ENCODE assay signal across 8 mouse cellular contexts in the genomic region with DNA sequence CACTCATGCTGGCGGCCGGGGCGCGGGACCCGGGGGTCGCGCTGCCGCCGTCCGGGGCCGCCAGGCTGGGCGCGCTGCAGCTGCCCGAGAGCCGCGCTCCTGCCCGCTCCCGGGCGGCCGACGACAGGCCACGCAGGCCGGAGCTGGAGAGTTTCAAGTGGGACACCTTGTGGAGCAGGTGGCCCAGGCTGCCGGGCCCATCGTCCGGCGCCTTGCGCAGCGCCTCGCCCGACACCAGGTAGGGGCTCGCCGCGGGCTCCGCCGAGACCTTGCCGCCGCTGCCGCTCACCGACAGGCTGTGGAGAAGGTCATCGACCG. TPM values are rescaled to one million over a fixed set of nuclear protein-coding genes. Genes with fewer than 3 reads are reported as not detected.
A peak's percentile ranks its signal among the peaks of the same experiment; 100 is the strongest.
DNase-seq lines count a peak whose midpoint lies in the region; ATAC-seq lines count a peak whose summit lies in the region.

No protein-coding gene starts in this region.

- WGBS in kidney, embryonic 14.5 days: 2% methylated on average over 42 of the region's 42 CpGs
- WGBS in forebrain, embryonic 14.5 days: 0% methylated on average over 41 of the region's 42 CpGs
- 3% methylated on average over 42 of the region's 42 CpGs for WGBS in liver, embryonic 15.5 days (ENCODE audit: insufficient replicate concordance)

- H3K4me2 ChIP-seq in kidney, embryonic 14.5 days (replicated peaks; ENCODE audit: low read depth, low read length): peak overlapping the region; percentile 79
- peak overlapping the region; percentile 97 for H3K4me2 ChIP-seq in forebrain, embryonic 14.5 days (ENCODE audit: low read length)
- H3K4me2 ChIP-seq in liver, embryonic 15.5 days: peak overlapping the region; percentile 49

- no peaks in the 10 kb centered on the region for H3K9me3 ChIP-seq in kidney, embryonic 14.5 days (ENCODE audit: control insufficient read depth, low read length)
- H3K9me3 ChIP-seq in forebrain, embryonic 14.5 days (replicated peaks; ENCODE audit: control insufficient read depth, low read length): no peaks in the 10 kb centered on the region
- no peaks in the 10 kb centered on the region for H3K9me3 ChIP-seq in liver, embryonic 15.5 days (replicated peaks)

- no peak overlapping the region for H3K27ac ChIP-seq in kidney, embryonic 14.5 days (ENCODE audit: low read depth, low read length)
- peak overlapping the region; percentile 90; the same call in 1 of the 2 replicates for H3K27ac ChIP-seq in forebrain, embryonic 14.5 days (ENCODE audit: low read depth, low read length)
- no peak overlapping the region for H3K27ac ChIP-seq in liver, embryonic 15.5 days (replicated peaks)

- H3K9ac ChIP-seq in kidney, embryonic 14.5 days (ENCODE audit: low read depth, low read length): peak overlapping the region; percentile 46
- H3K9ac ChIP-seq in forebrain, embryonic 14.5 days (ENCODE audit: low read length): peak overlapping the region; percentile 79
- no peak overlapping the region for H3K9ac ChIP-seq in liver, embryonic 15.5 days

- peak overlapping the region; percentile 40 for H3K4me3 ChIP-seq in kidney, embryonic 14.5 days (ENCODE audit: low read length)
- peak overlapping the region; percentile 62 for H3K4me3 ChIP-seq in forebrain, embryonic 14.5 days (ENCODE audit: low read depth, low read length)
- peak overlapping the region; percentile 24 for H3K4me3 ChIP-seq in liver, embryonic 15.5 days (replicated peaks)

- peaks cover 8% of the 10 kb centered on the region for H3K4me1 ChIP-seq in kidney, embryonic 14.5 days (ENCODE audit: control insufficient read depth, insufficient read depth, low read length)
- peaks cover 22% of the 10 kb centered on the region for H3K4me1 ChIP-seq in forebrain, embryonic 14.5 days (ENCODE audit: control insufficient read depth, insufficient read depth, low read length)
- H3K4me1 ChIP-seq in liver, embryonic 15.5 days (replicated peaks): no peaks in the 10 kb centered on the region; the same call in 1 of the 2 replicates

- peaks cover 62% of the 10 kb centered on the region for H3K27me3 ChIP-seq in kidney, embryonic 14.5 days (ENCODE audit: control insufficient read depth, insufficient read depth, low read length)
- H3K27me3 ChIP-seq in forebrain, embryonic 14.5 days (replicated peaks; ENCODE audit: control insufficient read depth, insufficient read depth, low read length): no peaks in the 10 kb centered on the region
- peaks cover 90% of the 10 kb centered on the region for H3K27me3 ChIP-seq in liver, embryonic 15.5 days

- H3K36me3 ChIP-seq in kidney, embryonic 14.5 days (ENCODE audit: control insufficient read depth, insufficient read depth, low read length): no peaks in the 10 kb centered on the region
- H3K36me3 ChIP-seq in forebrain, embryonic 14.5 days (ENCODE audit: control insufficient read depth, insufficient read depth, low read length): 0 out of 2 replicates have a peak, but pooled peaks cover 4% of the 10 kb centered on the region
- no peaks in the 10 kb centered on the region for H3K36me3 ChIP-seq in liver, embryonic 15.5 days (replicated peaks)

- DNase-seq in kidney, adult 18-20 months: no peak
- DNase-seq in ZHBTc4 (ENCODE audit: low read depth, low spot score): peak; percentile 49
- no peak for DNase-seq in forebrain, embryonic 14.5 days (ENCODE audit: low spot score)
- no peak for DNase-seq in embryo, embryonic 10.5 days (ENCODE audit: low spot score)
- DNase-seq in spleen, postnatal 10 days (ENCODE audit: low spot score in 2 of 2): no peak
- DNase-seq in layer of hippocampus, postnatal 14 days (ENCODE audit: low spot score in 2 of 2): no peak

- ATAC-seq in kidney, embryonic 14.5 days (ENCODE audit: low FRiP score, low TSS enrichment): 0 out of 2 replicates have a peak, but pooled peaks have one; percentile 7
- no peak for ATAC-seq in forebrain, embryonic 14.5 days
- no peak for ATAC-seq in liver, embryonic 15.5 days (ENCODE audit: insufficient read depth)

RNA-seq across cellular contexts. Expression of gene Shc3, which starts 2.2 kb away (rescaled TPM):
- polyA plus RNA-seq in kidney, embryonic 14.5 days (2014; fragmentation: Nextera tagmentation; extraction: Ambion mirVana): 0.11 and 0.12 TPM in 2 replicates
- 4.3 and 5.4 TPM in 2 replicates for polyA plus RNA-seq in forebrain, embryonic 14.5 days (2014; fragmentation: Nextera tagmentation; extraction: Ambion mirVana)
- 0.07 TPM in 1 of 2 replicates, not detected in the other for polyA plus RNA-seq in liver, embryonic 15.5 days (2015; fragmentation: Nextera tagmentation; extraction: Ambion mirVana)
- 100 to 1,000 TPM; 179 to 203 TPM for total RNA-seq in layer of hippocampus, postnatal 14 days (2021)
